10 mouse cellular contexts compared by ENCODE assay signal in the genomic region with DNA sequence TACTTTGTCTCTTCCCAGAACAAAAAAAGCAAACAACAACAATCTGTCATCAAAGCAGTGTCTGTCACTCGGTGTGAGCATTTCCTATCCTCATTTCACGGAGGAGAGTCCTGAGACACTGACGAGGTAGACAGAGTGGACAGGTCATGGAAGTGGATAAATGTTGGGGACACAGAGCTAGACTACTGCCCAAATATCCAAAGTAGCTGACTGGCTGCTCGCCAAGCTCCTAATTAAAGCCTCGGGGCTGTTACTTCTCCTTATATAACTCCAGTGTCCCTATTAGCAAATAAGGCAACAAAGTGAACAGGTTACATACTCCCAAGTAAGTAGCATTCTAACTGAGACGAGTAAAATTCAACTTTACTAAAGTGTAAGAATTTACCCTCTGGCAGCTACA. TPM values are rescaled to one million over a fixed set of nuclear protein-coding genes. Genes with fewer than 3 reads are reported as not detected.
DNase-seq lines count a peak whose midpoint lies in the region; ATAC-seq lines count a peak whose summit lies in the region.
"Had no signal": no experiment of that assay in that cellular context is flagged by ENCODE, and none has a peak within 500 bp of the region (broad histone marks: within the 10 kb centered on the region; RNA-seq: fewer than 3 reads in every experiment).

No protein-coding gene starts in this region.

- WGBS in heart, embryonic 13.5 days: 47% methylated on average over 6 of the region's 6 CpGs
- WGBS in heart, embryonic 10.5 days: 71% methylated on average over 6 of the region's 6 CpGs

- no peak for DNase-seq in heart, embryonic 10.5 days (ENCODE audit: low spot score)
- DNase-seq in retina, postnatal 1 day: peak; percentile 20
- DNase-seq in retina, embryonic 14.5 days (ENCODE audit: low spot score): no peak
- DNase-seq in cerebellum, postnatal 36 days: peak; percentile 23 to 27
- no peak for DNase-seq in liver
- DNase-seq: lung, postnatal 36 days had no signal

- H3K27me3 ChIP-seq in heart, embryonic 13.5 days (replicated peaks): no peaks in the 10 kb centered on the region
- H3K27me3 ChIP-seq in heart, embryonic 10.5 days (ENCODE audit: insufficient read depth, poor library complexity, severe bottlenecking): no peaks in the 10 kb centered on the region
- H3K27me3 ChIP-seq: embryonic facial prominence, embryonic 15.5 days; hindbrain, embryonic 12.5 days had no signal

- H3K4me1 ChIP-seq in heart, embryonic 13.5 days: peaks cover 21% of the 10 kb centered on the region
- H3K4me1 ChIP-seq in heart, embryonic 10.5 days: peaks cover 11% of the 10 kb centered on the region; the same call in 1 of the 2 replicates

- ATAC-seq in heart, embryonic 13.5 days (ENCODE audit: extremely low read depth, insufficient number of reproducible peaks, low FRiP score, low TSS enrichment): no peak
- no peak for ATAC-seq in activated CD4-positive, CD25-positive, alpha-beta regulatory T cell, adult 4 months

- peaks cover 42% of the 10 kb centered on the region for H3K36me3 ChIP-seq in heart, embryonic 13.5 days
- H3K36me3 ChIP-seq in heart, embryonic 10.5 days: peaks cover 30% of the 10 kb centered on the region

- H3K9ac ChIP-seq in heart, embryonic 13.5 days: no peak overlapping the region
- H3K9ac ChIP-seq: embryonic facial prominence, embryonic 15.5 days had no signal

- H3K4me2 ChIP-seq in heart, embryonic 13.5 days: 0 out of 2 replicates have a peak overlapping the region, but pooled peaks have one; percentile 11

- H3K9me3 ChIP-seq in heart, embryonic 13.5 days: no peaks in the 10 kb centered on the region
- no peaks in the 10 kb centered on the region for H3K9me3 ChIP-seq in heart, embryonic 10.5 days
- H3K9me3 ChIP-seq: embryonic facial prominence, embryonic 15.5 days; hindbrain, embryonic 12.5 days had no signal

- H3K4me3 ChIP-seq in heart, embryonic 13.5 days: no peak overlapping the region
- no peak overlapping the region for H3K4me3 ChIP-seq in heart, embryonic 10.5 days

- no peak overlapping the region for H3K27ac ChIP-seq in heart, embryonic 13.5 days (replicated peaks)
- H3K27ac ChIP-seq in heart, embryonic 10.5 days: no peak overlapping the region
- H3K27ac ChIP-seq: embryonic facial prominence, embryonic 15.5 days; hindbrain, embryonic 12.5 days had no signal

RNA-seq across cellular contexts. Expression of gene Phc1, which starts 2.8 kb away (rescaled TPM):
- polyA plus RNA-seq in heart, embryonic 13.5 days (2015; fragmentation: Nextera tagmentation; extraction: Ambion mirVana): 9.7 and 12.1 TPM in 2 replicates
- 15.9 and 21.8 TPM in 2 replicates for polyA plus RNA-seq in heart, embryonic 10.5 days (2016; fragmentation: Nextera tagmentation; extraction: Ambion mirVana)
- polyA plus RNA-seq in activated CD4-positive, CD25-positive, alpha-beta regulatory T cell, adult 4 months (2017; shearing (Covaris generic)): 1 to 10 TPM; 4.9 to 7.7 TPM

RNA-seq across cellular contexts. Expression of gene M6pr, which starts 29.0 kb away (rescaled TPM):
- polyA plus RNA-seq in heart, embryonic 13.5 days (2015; fragmentation: Nextera tagmentation; extraction: Ambion mirVana): 71.1 and 76.3 TPM in 2 replicates
- polyA plus RNA-seq in heart, embryonic 10.5 days (2016; fragmentation: Nextera tagmentation; extraction: Ambion mirVana): 98.0 and 102 TPM in 2 replicates
- polyA plus RNA-seq in activated CD4-positive, CD25-positive, alpha-beta regulatory T cell, adult 4 months (2017; shearing (Covaris generic)): 100 to 1,000 TPM; 227 to 271 TPM

RNA-seq across cellular contexts. Expression of gene Klrg1, which starts 54.9 kb away (rescaled TPM):
- not detected in 2 replicates for polyA plus RNA-seq in heart, embryonic 13.5 days (2015; fragmentation: Nextera tagmentation; extraction: Ambion mirVana)
- polyA plus RNA-seq in heart, embryonic 10.5 days (2016; fragmentation: Nextera tagmentation; extraction: Ambion mirVana): not detected in 2 replicates
- 10 to 100 TPM; 32.4 to 41.6 TPM for polyA plus RNA-seq in activated CD4-positive, CD25-positive, alpha-beta regulatory T cell, adult 4 months (2017; shearing (Covaris generic))
- polyA plus RNA-seq: embryonic facial prominence, embryonic 15.5 days had no signal

Comparison
In these comparisons a context has a peak if more than half of its experiments do, and no peak if none do; other contexts are left out.
1. DNase-seq: peak in retina, postnatal 1 day (single experiment) and cerebellum, postnatal 36 days (2 of 2); none in heart, embryonic 10.5 days (single experiment), retina, embryonic 14.5 days (single experiment) and liver (single experiment).
2. RNA of gene Klrg1, which starts 54.9 kb away (polyA plus RNA-seq): 32.4 to 41.6 TPM in activated CD4-positive, CD25-positive, alpha-beta regulatory T cell, adult 4 months; not detected in heart, embryonic 13.5 days and not detected in heart, embryonic 10.5 days; every median in the first group is over 10 times any median in the second.